27 mouse cellular contexts compared by ENCODE assay signal in the genomic region with DNA sequence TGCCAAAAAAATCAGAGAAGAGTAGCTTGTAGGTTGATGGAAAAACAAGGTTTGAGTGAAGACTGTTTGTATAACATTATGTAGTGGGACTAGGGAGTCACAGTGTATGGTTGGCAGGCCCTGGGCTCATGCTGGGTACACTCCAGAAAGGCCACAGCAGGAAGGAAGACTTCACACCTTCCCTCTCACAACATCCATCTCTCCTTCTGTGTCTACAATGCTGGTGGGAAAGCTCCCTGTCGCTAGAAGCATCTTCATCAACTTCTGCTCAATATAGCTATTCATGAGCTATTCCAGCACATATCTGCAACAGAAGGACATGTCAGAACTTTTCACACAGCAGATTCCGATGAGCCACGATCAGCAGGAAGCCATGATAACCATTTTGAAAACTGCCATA.
DNase-seq lines count a peak whose midpoint lies in the region; ATAC-seq and TF ChIP-seq lines count a peak whose summit lies in the region.
"Had no signal": no experiment of that assay in that cellular context is flagged by ENCODE, and none has a peak within 500 bp of the region (broad histone marks: within the 10 kb centered on the region; RNA-seq: fewer than 3 reads in every experiment).

No protein-coding gene starts in this region.

- H3K27me3 ChIP-seq in forebrain, embryonic 14.5 days (replicated peaks; ENCODE audit: control insufficient read depth, insufficient read depth, low read length) = no peaks in the 10 kb centered on the region
- H3K27me3 ChIP-seq in forebrain, embryonic 12.5 days = no peaks in the 10 kb centered on the region
- no peaks in the 10 kb centered on the region for H3K27me3 ChIP-seq in lung, embryonic 14.5 days (ENCODE audit: insufficient read depth, low read length)
- H3K27me3 ChIP-seq: embryonic facial prominence, embryonic 15.5 days; hindbrain, embryonic 15.5 days; intestine, embryonic 15.5 days; limb, embryonic 13.5 days; liver, embryonic 12.5 days; midbrain, embryonic 15.5 days; neural tube, embryonic 13.5 days had no signal

- peak; percentile 68 for DNase-seq in forebrain, embryonic 14.5 days (ENCODE audit: low spot score)
- DNase-seq in lung, embryonic 14.5 days = peak; percentile 14
- no peak for DNase-seq in lung, postnatal 10 days
- DNase-seq in brain, embryonic 14.5 days (ENCODE audit: low read depth) = peak; percentile 78
- peak; percentile 4 to 13 for DNase-seq in frontal cortex, adult 2 months (ENCODE audit: extremely low spot score in 1 of 2, low spot score in 1 of 2)
- no peak for DNase-seq in urinary bladder, postnatal 4 days (ENCODE audit: low spot score in 2 of 2)
- no peak for DNase-seq in lung, postnatal 25 days (ENCODE audit: low spot score)
- DNase-seq: adrenal gland, postnatal 25 days; cerebellum, adult 11-12 months; gastrocnemius, postnatal 10 days; heart, postnatal 4 days; kidney, adult 9 months; kidney, postnatal 14 days; layer of hippocampus, postnatal 36 days; lung, adult 18-20 months; lung, postnatal 4 days; thymus, postnatal 36 days had no signal

- no peak for TF ChIP-seq POLR2A in brain, embryonic 14.5 days (IDR thresholded peaks at IDR 0.05; ENCODE audit: borderline replicate concordance, extremely low read depth, insufficient read depth, insufficient read length, poor library complexity, severe bottlenecking)

- no peak overlapping the region for H3K27ac ChIP-seq in forebrain, embryonic 14.5 days (ENCODE audit: low read depth, low read length)
- H3K27ac ChIP-seq in forebrain, embryonic 12.5 days = no peak overlapping the region
- no peak overlapping the region for H3K27ac ChIP-seq in lung, embryonic 14.5 days (ENCODE audit: low read depth)
- H3K27ac ChIP-seq: embryonic facial prominence, embryonic 15.5 days; heart, embryonic 10.5 days; hindbrain, embryonic 15.5 days; intestine, embryonic 15.5 days; limb, embryonic 13.5 days; liver, embryonic 12.5 days; midbrain, embryonic 15.5 days; neural tube, embryonic 13.5 days had no signal

- 71% methylated on average over 3 of the region's 3 CpGs for WGBS in forebrain, embryonic 14.5 days
- 87% methylated on average over 3 of the region's 3 CpGs for WGBS in forebrain, embryonic 12.5 days
- 45% methylated on average over 3 of the region's 3 CpGs for WGBS in lung, embryonic 14.5 days

- H3K4me3 ChIP-seq in forebrain, embryonic 14.5 days (ENCODE audit: low read depth, low read length) = no peak overlapping the region
- no peak overlapping the region for H3K4me3 ChIP-seq in forebrain, embryonic 12.5 days (replicated peaks)
- no peak overlapping the region for H3K4me3 ChIP-seq in lung, embryonic 14.5 days (ENCODE audit: low read depth, low read length)
- H3K4me3 ChIP-seq: embryonic facial prominence, embryonic 15.5 days; heart, embryonic 10.5 days; hindbrain, embryonic 15.5 days; intestine, embryonic 15.5 days; limb, embryonic 13.5 days; liver, embryonic 12.5 days; midbrain, embryonic 15.5 days; myocyte; neural tube, embryonic 13.5 days had no signal

- ATAC-seq in forebrain, embryonic 14.5 days = peak; percentile 81; the same call in 1 of the 2 replicates
- ATAC-seq in forebrain, embryonic 12.5 days (ENCODE audit: low FRiP score) = no peak
- no peak for ATAC-seq in lung, embryonic 14.5 days (ENCODE audit: insufficient read depth)
- ATAC-seq: intestine, embryonic 15.5 days; liver, embryonic 12.5 days; midbrain, embryonic 15.5 days had no signal

- H3K4me1 ChIP-seq in forebrain, embryonic 14.5 days (ENCODE audit: control insufficient read depth, insufficient read depth, low read length) = no peaks in the 10 kb centered on the region
- H3K4me1 ChIP-seq in forebrain, embryonic 12.5 days = no peaks in the 10 kb centered on the region
- H3K4me1 ChIP-seq in lung, embryonic 14.5 days (ENCODE audit: insufficient read depth) = no peaks in the 10 kb centered on the region
- H3K4me1 ChIP-seq: embryonic facial prominence, embryonic 15.5 days; heart, embryonic 10.5 days; hindbrain, embryonic 15.5 days; intestine, embryonic 15.5 days; limb, embryonic 13.5 days; liver, embryonic 12.5 days; midbrain, embryonic 15.5 days; neural tube, embryonic 13.5 days had no signal

- no peak overlapping the region for H3K4me2 ChIP-seq in forebrain, embryonic 14.5 days (ENCODE audit: low read length)
- H3K4me2 ChIP-seq in forebrain, embryonic 12.5 days = no peak overlapping the region
- no peak overlapping the region for H3K4me2 ChIP-seq in lung, embryonic 14.5 days
- H3K4me2 ChIP-seq: embryonic facial prominence, embryonic 15.5 days; hindbrain, embryonic 15.5 days; intestine, embryonic 15.5 days; limb, embryonic 13.5 days; liver, embryonic 12.5 days; midbrain, embryonic 15.5 days; neural tube, embryonic 13.5 days had no signal

- no peak for TF ChIP-seq CTCF in lung, embryonic 14.5 days (IDR thresholded peaks at IDR 0.05; ENCODE audit: low read depth)
- no peak for TF ChIP-seq CTCF in brain, embryonic 14.5 days (IDR thresholded peaks at IDR 0.05; ENCODE audit: borderline replicate concordance, extremely low read depth, insufficient read depth, insufficient read length)

- H3K36me3 ChIP-seq in forebrain, embryonic 14.5 days (ENCODE audit: control insufficient read depth, insufficient read depth, low read length) = no peaks in the 10 kb centered on the region
- H3K36me3 ChIP-seq in forebrain, embryonic 12.5 days (replicated peaks) = no peaks in the 10 kb centered on the region
- H3K36me3 ChIP-seq in lung, embryonic 14.5 days (ENCODE audit: insufficient read depth) = no peaks in the 10 kb centered on the region
- H3K36me3 ChIP-seq: embryonic facial prominence, embryonic 15.5 days; heart, embryonic 10.5 days; hindbrain, embryonic 15.5 days; intestine, embryonic 15.5 days; limb, embryonic 13.5 days; liver, embryonic 12.5 days; midbrain, embryonic 15.5 days; neural tube, embryonic 13.5 days had no signal

- H3K9me3 ChIP-seq in forebrain, embryonic 14.5 days (replicated peaks; ENCODE audit: control insufficient read depth, low read length) = no peaks in the 10 kb centered on the region
- no peaks in the 10 kb centered on the region for H3K9me3 ChIP-seq in forebrain, embryonic 12.5 days
- no peaks in the 10 kb centered on the region for H3K9me3 ChIP-seq in lung, embryonic 14.5 days (ENCODE audit: low read depth, low read length)
- H3K9me3 ChIP-seq: embryonic facial prominence, embryonic 15.5 days; heart, embryonic 10.5 days; hindbrain, embryonic 15.5 days; intestine, embryonic 15.5 days; limb, embryonic 13.5 days; liver, embryonic 12.5 days; midbrain, embryonic 15.5 days; neural tube, embryonic 13.5 days had no signal

- no peak overlapping the region for H3K9ac ChIP-seq in forebrain, embryonic 14.5 days (ENCODE audit: low read length)
- H3K9ac ChIP-seq in forebrain, embryonic 12.5 days = no peak overlapping the region
- no peak overlapping the region for H3K9ac ChIP-seq in lung, embryonic 14.5 days
- H3K9ac ChIP-seq: embryonic facial prominence, embryonic 15.5 days; hindbrain, embryonic 15.5 days; intestine, embryonic 15.5 days; limb, embryonic 13.5 days; liver, embryonic 12.5 days; midbrain, embryonic 15.5 days; neural tube, embryonic 13.5 days had no signal

Comparison
In these comparisons a context has a peak if more than half of its experiments do, and no peak if none do; other contexts are left out.
1. DNase-seq: peak in forebrain, embryonic 14.5 days (single experiment), lung, embryonic 14.5 days (single experiment), brain, embryonic 14.5 days (single experiment) and frontal cortex, adult 2 months (2 of 2); none in lung, postnatal 10 days (single experiment), urinary bladder, postnatal 4 days (0 of 2) and lung, postnatal 25 days (single experiment).